Mouse (Mus musculus) stomach, embryonic 14.5 days (tissue): ENCODE data around the gene Prr19. TPM values are rescaled to one million over a fixed set of nuclear protein-coding genes. Genes with fewer than 3 reads are reported as not detected.

Source experiments
- ATAC-seq: fragments of 200-750 bp; cut with Nextera tagmentation; 2 replicates; pipeline ENCODE4 v1.8.0; 2017; ENCODE audit warnings: low read depth, moderate TSS enrichment; ENCODE audit not compliant: insufficient number of reproducible peaks, insufficient read depth, low FRiP score
- H3K27ac ChIP-seq: fragments of 300-500 bp; sonication (generic); 2 replicates; pipeline ENCODE4 v1.5.1; 2014; ENCODE audit warnings: mild to moderate bottlenecking, low read length, moderate library complexity, mixed read lengths
- H3K27me3 ChIP-seq: fragments of 300-500 bp; sonication (generic); 2 replicates; pipeline ENCODE4 v1.6.1; 2014; ENCODE audit warnings: low read length, control low read depth, mixed read lengths; ENCODE audit not compliant: control insufficient read depth, insufficient read depth
- H3K36me3 ChIP-seq: fragments of 300-500 bp; sonication (generic); 2 replicates; pipeline ENCODE4 v1.6.1; 2014; ENCODE audit warnings: mild to moderate bottlenecking, control low read depth, low read length, moderate library complexity, mixed read lengths; ENCODE audit not compliant: control insufficient read depth, insufficient read depth
- H3K4me1 ChIP-seq: fragments of 300-500 bp; sonication (generic); 2 replicates; pipeline ENCODE4 v1.6.1; 2014; ENCODE audit warnings: low read length, control low read depth, mixed read lengths; ENCODE audit not compliant: control insufficient read depth, insufficient read depth
- H3K4me2 ChIP-seq: fragments of 300-500 bp; sonication (generic); replicated peaks from 2 replicates; pipeline ENCODE4 v1.6.1; 2014; ENCODE audit warnings: low read depth, low read length, control low read depth
- H3K4me3 ChIP-seq: fragments of 300-500 bp; sonication (generic); 2 replicates; pipeline ENCODE4 v1.5.1; 2014; ENCODE audit warnings: low read depth, low read length, control low read depth
- H3K9ac ChIP-seq: fragments of 300-500 bp; sonication (generic); replicated peaks from 2 replicates; pipeline ENCODE4 v1.6.1; 2014; ENCODE audit warnings: low read depth, mild to moderate bottlenecking, control low read depth, low read length, moderate library complexity, mixed read lengths
- H3K9me3 ChIP-seq: fragments of 300-500 bp; sonication (generic); 2 replicates; pipeline ENCODE4 v1.6.1; 2016; ENCODE audit warnings: low read depth, low read length, control low read depth; ENCODE audit not compliant: control insufficient read depth
- WGBS: fragments of 180-500 bp; shearing (Covaris S2); extraction: QIAGEN DNeasy Blood & Tissue Kit; methylation state at CpG from one replicate; pipeline ENCODE4 v1.1.7; 2014; 5-methylcytosine and 5-hydroxymethylcytosine counted together
- polyA plus RNA-seq: library from polyadenylated mRNA; unstranded; fragments of >200 nt; fragmentation: Nextera tagmentation; extraction: Ambion mirVana; gene quantifications from 2 replicates; pipeline ENCODE4 v1.2.1, GENCODE M21; 2014

The Prr19 gene
- polyA plus RNA-seq, 1 experiment from 2014 or later: 1.1 TPM

GRCm38 (mm10) chr7:25268588-25268987 lies 32.6 kb upstream of the Prr19 start:
- no peak for ATAC-seq
- Histone ChIP-seq H3K27ac (peak overlapping the region; percentile 74; the same call in 1 of the 2 replicates), H3K36me3 (peaks cover 16% of the 10 kb centered on the region), H3K27me3 (no peaks in the 10 kb centered on the region), H3K9me3 (no peaks in the 10 kb centered on the region), H3K4me3 (peak overlapping the region; percentile 81), H3K9ac (peak overlapping the region; percentile 69), H3K4me1 (peaks cover 12% of the 10 kb centered on the region), H3K4me2 (peak overlapping the region; percentile 75)
- WGBS: 3% methylated on average over 7 of the region's 7 CpGs

GRCm38 (mm10) chr7:25269029-25269428 lies 32.2 kb upstream of the Prr19 start:
- Histone ChIP-seq H3K27ac (peak overlapping the region; percentile 39; the same call in 1 of the 2 replicates), H3K4me2 (peak overlapping the region; percentile 75), H3K36me3 (peaks cover 17% of the 10 kb centered on the region), H3K9ac (peak overlapping the region; percentile 69), H3K27me3 (no peaks in the 10 kb centered on the region), H3K4me1 (peaks cover 12% of the 10 kb centered on the region), H3K4me3 (peak overlapping the region; percentile 81), H3K9me3 (no peaks in the 10 kb centered on the region)
- no peak for ATAC-seq
- WGBS: 35% methylated on average over 4 of the region's 4 CpGs

DNA sequence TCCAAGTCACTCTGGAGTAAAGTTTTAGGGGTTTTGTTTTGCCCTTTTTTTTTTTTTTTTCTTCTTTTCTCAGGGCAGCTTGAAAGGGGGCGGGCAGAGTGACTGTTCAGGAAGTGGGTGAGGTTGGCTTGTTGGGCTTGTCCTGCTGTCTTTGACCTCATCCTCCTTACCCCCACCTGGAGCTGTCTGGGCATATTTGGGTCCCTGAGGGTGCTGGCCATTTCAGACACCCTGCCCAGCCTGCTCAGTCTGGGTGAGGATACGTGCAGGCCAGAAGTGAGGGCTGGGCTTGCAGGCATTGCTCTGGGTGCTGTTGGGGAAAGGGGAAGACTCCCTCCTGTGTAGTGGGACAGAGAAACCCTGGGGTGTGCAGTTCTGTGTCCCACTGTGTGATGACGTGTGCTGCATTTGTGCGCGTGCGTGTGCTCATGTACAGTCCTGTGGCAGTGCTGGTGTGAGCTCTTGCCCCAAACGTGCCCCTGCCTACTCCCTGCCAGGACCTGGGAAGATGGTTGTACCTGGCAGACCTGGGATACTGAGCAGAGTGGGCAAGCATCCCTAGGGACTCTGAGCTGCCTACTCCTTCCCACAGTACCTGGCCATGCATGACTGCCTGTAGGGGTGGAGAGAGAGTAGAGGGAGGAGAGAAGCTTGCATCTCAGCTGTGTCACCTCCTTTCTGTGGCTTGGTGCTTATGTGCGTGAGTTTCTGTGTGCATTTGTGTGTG lies 31.5 kb upstream of the Prr19 start:
- H3K4me2 ChIP-seq: peak overlapping the region; percentile 75
- H3K4me3 ChIP-seq: 0 out of 2 replicates have a peak overlapping the region, but pooled peaks have one; percentile 81
- H3K27me3 ChIP-seq: no peaks in the 10 kb centered on the region
- H3K9me3 ChIP-seq: no peaks in the 10 kb centered on the region
- peaks cover 17% of the 10 kb centered on the region for H3K36me3 ChIP-seq
- H3K4me1 ChIP-seq: peaks cover 12% of the 10 kb centered on the region
- no peak for ATAC-seq
- WGBS: 82% methylated on average over 8 of the region's 8 CpGs
- no peak overlapping the region for H3K9ac ChIP-seq
- no peak overlapping the region; the same call in 1 of the 2 replicates for H3K27ac ChIP-seq

DNA sequence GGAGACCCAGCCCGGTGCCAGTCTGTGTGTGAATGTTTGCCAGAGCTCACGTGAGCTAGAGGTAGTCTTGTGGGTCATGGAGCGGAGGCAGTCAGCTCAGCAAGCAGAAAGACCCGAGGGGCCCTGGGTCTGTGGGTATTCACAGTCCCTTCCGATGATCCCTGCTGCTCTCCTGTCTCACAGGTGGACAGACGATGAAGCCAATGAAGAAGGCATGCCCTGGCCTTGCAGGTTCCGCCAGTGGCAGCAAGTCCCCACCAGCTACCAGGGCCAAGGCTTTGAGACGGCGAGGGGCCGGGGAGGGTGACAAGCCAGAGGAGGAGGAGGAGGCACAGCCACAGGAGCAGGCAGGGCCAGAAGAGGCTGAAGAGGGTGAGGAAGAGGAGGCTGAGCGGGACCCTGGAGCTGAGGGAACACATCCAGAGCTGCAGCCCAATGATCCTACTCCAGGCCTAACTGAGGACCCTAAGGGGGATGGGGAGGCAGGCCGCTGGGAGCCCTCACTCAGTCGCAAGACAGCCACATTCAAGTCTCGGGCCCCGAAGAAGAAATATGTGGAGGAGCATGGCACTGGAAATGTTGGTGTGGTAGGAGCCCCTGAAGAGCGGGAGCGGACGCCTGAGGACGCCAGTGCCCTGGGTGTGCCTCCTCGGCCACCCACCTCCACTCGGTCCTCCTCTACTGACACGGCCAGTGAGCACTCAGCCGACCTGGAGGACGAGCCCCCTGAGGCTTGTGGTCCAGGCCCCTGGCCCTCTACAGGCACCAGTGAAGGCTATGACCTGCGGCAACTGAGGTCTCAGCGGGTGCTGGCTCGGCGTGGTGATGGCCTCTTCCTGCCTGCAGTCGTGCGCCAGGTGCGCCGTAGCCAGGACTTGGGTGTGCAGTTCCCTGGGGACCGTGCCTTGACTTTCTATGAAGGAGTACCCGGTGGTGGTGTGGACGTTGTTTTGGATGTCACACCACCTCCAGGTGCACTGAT lies 30.3 kb upstream of the Prr19 start:
- Histone ChIP-seq H3K36me3 (peaks cover 17% of the 10 kb centered on the region), H3K4me3 (no peak overlapping the region), H3K27me3 (no peaks in the 10 kb centered on the region), H3K9ac (no peak overlapping the region), H3K27ac (no peak overlapping the region), H3K4me2 (no peak overlapping the region), H3K4me1 (peaks cover 23% of the 10 kb centered on the region), H3K9me3 (no peaks in the 10 kb centered on the region)
- ATAC-seq: no peak
- 90% methylated on average over 35 of the region's 35 CpGs for WGBS

DNA sequence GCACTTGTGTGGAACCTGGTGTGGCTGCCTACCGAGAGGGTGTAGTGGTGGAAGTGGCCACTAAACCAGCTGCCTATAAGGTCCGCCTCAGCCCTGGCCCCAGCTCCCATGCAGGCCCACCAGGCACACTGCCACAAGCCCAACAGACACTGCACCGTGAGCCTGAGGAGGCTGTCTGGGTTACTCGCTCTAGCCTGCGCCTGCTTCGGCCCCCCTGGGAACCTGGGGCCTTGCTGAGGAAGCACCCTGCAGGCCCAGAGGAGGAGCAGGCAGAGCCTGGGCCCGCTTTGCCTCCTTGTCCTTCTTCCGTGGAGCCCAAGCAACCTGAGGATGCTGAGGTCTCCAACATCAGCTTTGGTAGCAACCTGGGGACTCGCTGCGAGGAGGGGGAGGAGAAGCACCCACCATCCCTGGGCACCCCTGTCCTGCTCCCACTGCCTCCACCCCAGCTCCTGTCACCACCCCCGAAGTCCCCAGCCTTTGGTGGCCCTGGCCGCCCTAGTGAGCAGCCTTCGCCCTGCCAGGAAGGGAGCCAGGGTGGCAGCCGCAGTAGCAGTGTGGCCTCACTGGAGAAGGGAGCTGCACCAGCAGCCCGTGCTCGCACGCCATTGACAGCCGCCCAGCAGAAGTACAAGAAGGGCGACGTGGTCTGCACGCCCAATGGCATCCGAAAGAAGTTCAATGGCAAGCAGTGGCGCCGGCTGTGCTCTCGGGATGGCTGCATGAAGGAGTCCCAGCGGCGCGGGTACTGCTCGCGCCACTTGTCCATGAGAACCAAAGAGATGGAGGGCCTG lies 29.4 kb upstream of the Prr19 start:
- Histone ChIP-seq H3K4me1 (peaks cover 30% of the 10 kb centered on the region), H3K36me3 (peaks cover 17% of the 10 kb centered on the region), H3K4me2 (no peak overlapping the region), H3K9ac (no peak overlapping the region), H3K9me3 (no peaks in the 10 kb centered on the region), H3K27ac (no peak overlapping the region), H3K4me3 (no peak overlapping the region), H3K27me3 (no peaks in the 10 kb centered on the region)
- 87% methylated on average over 30 of the region's 30 CpGs for WGBS
- no peak for ATAC-seq

DNA sequence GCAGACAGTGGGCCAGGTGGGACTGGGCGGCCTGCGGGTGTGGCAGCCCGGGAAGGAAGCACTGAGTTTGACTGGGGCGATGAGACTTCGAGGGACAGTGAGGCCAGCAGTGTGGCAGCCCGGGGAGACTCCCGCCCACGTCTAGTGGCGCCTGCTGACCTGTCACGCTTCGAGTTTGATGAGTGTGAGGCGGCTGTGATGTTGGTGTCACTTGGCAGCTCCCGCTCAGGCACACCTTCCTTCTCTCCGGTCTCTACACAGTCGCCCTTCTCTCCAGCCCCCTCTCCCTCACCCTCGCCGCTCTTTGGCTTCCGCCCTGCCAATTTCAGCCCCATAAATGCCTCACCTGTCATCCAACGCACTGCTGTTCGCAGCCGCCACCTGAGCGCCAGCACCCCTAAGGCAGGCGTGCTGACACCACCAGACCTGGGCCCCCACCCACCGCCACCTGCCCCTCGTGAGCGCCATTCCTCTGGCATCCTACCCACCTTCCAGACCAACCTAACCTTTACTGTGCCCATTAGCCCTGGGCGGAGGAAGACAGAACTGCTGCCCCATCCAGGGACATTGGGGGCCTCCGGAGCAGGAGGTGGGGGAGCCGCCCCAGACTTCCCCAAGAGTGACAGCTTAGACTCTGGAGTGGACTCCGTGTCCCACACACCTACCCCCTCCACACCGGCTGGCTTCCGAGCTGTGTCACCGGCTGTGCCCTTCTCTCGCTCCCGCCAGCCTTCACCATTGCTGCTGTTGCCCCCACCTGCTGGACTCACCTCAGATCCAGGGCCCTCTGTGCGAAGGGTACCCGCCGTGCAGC lies 28.6 kb upstream of the Prr19 start:
- ATAC-seq: no peak
- peaks cover 17% of the 10 kb centered on the region for H3K36me3 ChIP-seq
- H3K9ac ChIP-seq: no peak overlapping the region
- H3K27me3 ChIP-seq: no peaks in the 10 kb centered on the region
- H3K27ac ChIP-seq: no peak overlapping the region
- no peaks in the 10 kb centered on the region for H3K9me3 ChIP-seq
- H3K4me1 ChIP-seq: peaks cover 37% of the 10 kb centered on the region
- 86% methylated on average over 38 of the region's 38 CpGs for WGBS
- H3K4me2 ChIP-seq: no peak overlapping the region
- no peak overlapping the region for H3K4me3 ChIP-seq

DNA sequence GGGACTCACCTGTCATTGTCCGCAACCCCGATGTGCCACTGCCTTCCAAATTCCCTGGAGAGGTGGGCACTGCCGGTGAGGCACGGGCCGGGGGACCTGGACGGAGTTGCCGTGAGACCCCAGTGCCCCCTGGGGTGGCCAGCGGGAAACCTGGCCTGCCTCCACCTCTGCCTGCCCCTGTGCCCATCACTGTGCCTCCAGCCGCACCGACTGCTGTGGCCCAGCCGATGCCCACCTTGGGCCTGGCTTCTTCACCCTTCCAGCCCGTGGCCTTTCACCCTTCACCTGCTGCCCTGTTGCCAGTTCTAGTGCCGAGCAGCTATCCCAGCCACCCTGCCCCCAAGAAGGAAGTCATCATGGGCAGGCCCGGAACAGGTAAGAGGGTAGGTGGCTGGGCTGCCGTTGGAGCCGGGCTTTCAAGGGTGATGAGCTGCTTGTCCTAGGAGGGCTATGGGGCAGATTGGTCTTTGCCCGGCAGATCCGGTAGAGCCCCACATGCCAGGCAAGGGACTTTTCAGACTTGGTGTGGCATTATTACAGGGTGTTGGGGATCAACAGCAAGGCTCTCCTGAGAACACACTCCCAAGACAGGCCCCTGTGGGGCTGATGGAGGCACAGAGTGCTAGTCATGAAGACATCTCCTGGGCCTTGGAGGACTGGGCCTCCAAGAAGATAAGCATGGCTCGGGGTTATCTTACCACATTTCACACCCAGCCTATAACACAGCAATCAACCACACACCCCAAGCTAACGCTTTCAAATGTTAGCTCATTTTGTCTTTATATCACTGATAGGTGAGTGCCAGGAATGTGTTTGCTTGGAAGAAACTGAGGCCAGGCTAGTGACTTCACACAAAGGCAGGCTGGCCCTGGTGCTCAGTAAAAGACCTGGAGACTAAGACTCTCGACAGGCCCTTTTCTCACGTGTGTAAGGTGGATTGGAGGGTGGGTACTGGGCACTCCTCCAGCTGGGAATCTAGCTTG lies 27.7 kb upstream of the Prr19 start:
- Histone ChIP-seq H3K4me3 (no peak overlapping the region), H3K9me3 (no peaks in the 10 kb centered on the region), H3K36me3 (peaks cover 17% of the 10 kb centered on the region), H3K9ac (no peak overlapping the region), H3K4me2 (no peak overlapping the region), H3K27me3 (no peaks in the 10 kb centered on the region), H3K4me1 (peaks cover 41% of the 10 kb centered on the region), H3K27ac (no peak overlapping the region)
- no peak for ATAC-seq
- WGBS: 87% methylated on average over 22 of the region's 22 CpGs
